Mouse (Mus musculus): ENCODE results near the gene Slc1a4. TPM values are rescaled to one million over a fixed set of nuclear protein-coding genes. Genes with fewer than 3 reads are reported as not detected.

The Slc1a4 gene
- polyA plus RNA-seq, 1 experiment, result 0.23 TPM

DNA sequence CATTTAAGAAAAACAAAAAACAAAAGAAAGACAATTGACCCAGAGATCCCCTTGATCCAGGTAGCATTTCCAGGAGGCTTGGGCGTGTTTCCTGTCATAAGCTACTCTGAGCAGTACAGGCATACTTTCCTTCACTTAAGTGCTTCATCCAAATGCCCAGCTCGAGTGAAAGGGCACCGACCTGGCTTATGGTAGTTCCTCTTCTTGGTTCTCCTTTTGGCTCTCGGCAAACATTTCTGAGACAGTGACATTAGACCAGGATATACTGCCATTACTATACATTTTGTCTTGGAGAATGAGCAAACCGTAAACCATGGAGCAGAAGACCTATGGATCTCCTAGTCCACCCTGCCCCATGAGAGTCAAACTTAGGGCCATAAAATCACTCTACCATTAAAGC is 2.8 kb downstream of the Slc1a4 start:
- peaks cover 67% of the 10 kb centered on the region for H3K4me1 ChIP-seq (ENCODE audit: control insufficient read depth)
- H3K4me3 ChIP-seq (replicated peaks), result no peak overlapping the region
- no peaks in the 10 kb centered on the region for H3K9me3 ChIP-seq (ENCODE audit: control insufficient read depth, low read length)
- TF ChIP-seq TAL1 (IDR thresholded peaks at IDR 0.05; ENCODE audit: low read length) (no peak), GATA1 (IDR thresholded peaks at IDR 0.05; ENCODE audit: low read length) (no peak)
- H3K36me3 ChIP-seq (ENCODE audit: control insufficient read depth), result peaks cover 12% of the 10 kb centered on the region
- H3K27me3 ChIP-seq (ENCODE audit: control insufficient read depth), result no peaks in the 10 kb centered on the region

GRCm38 (mm10) chr11:20328771-20329170 is 3.7 kb downstream of the Slc1a4 start:
- Histone ChIP-seq H3K27me3 (ENCODE audit: control insufficient read depth) (no peaks in the 10 kb centered on the region), H3K4me1 (ENCODE audit: control insufficient read depth) (peaks cover 72% of the 10 kb centered on the region), H3K4me3 (replicated peaks) (no peak overlapping the region), H3K9me3 (ENCODE audit: control insufficient read depth, low read length) (no peaks in the 10 kb centered on the region), H3K36me3 (ENCODE audit: control insufficient read depth) (peaks cover 12% of the 10 kb centered on the region)
- TF ChIP-seq GATA1 (IDR thresholded peaks at IDR 0.05; ENCODE audit: low read length), result no peak
- TF ChIP-seq TAL1 (IDR thresholded peaks at IDR 0.05; ENCODE audit: low read length), result no peak

DNA sequence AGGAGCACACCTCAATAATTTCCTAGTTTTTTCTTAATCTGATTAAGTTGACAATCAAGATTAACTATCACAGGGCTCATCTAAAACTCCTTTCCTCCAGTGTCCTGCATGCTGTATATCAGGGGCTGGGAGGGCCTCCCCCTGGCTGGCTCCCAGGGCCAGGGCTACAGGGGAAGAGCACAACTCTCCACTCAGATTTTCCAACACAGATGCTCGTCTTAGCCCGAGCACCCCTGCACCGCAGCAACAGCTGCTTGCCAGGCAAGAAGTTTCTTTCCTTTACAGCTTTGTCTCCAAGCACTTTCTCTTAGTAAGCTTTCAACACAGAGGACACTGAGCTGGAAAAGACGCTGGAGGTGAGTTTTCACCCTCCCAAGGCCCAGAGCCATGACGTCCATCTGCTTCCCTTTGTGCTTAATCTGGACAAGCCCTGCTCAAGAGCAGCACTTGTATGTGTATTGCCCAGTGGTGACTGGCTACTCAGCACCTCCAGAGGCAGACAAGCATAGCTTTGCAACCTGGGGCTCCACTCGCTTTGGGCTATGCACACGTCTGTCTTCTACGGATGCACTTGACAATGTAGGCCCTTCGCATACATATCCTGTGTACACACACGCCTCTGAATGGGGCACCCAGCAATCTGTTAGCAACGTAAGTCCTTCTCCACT is 6.1 kb downstream of the Slc1a4 start:
- peaks cover 12% of the 10 kb centered on the region for H3K36me3 ChIP-seq (ENCODE audit: control insufficient read depth)
- peaks cover 54% of the 10 kb centered on the region for H3K4me1 ChIP-seq (ENCODE audit: control insufficient read depth)
- TF ChIP-seq GATA1 (IDR thresholded peaks at IDR 0.05; ENCODE audit: low read length) (no peak), TAL1 (IDR thresholded peaks at IDR 0.05; ENCODE audit: low read length) (no peak)
- H3K4me3 ChIP-seq (replicated peaks), result no peak overlapping the region
- H3K9me3 ChIP-seq (ENCODE audit: control insufficient read depth, low read length), result no peaks in the 10 kb centered on the region
- H3K27me3 ChIP-seq (ENCODE audit: control insufficient read depth), result no peaks in the 10 kb centered on the region

- H3K4me3 ChIP-seq (replicated peaks), result no peak overlapping the region
- peaks cover 12% of the 10 kb centered on the region for H3K36me3 ChIP-seq (ENCODE audit: control insufficient read depth)
- no peaks in the 10 kb centered on the region for H3K27me3 ChIP-seq (ENCODE audit: control insufficient read depth)
- H3K4me1 ChIP-seq (ENCODE audit: control insufficient read depth), result peaks cover 42% of the 10 kb centered on the region
- H3K9me3 ChIP-seq (ENCODE audit: control insufficient read depth, low read length), result no peaks in the 10 kb centered on the region
- TF ChIP-seq TAL1 (IDR thresholded peaks at IDR 0.05; ENCODE audit: low read length), result no peak
- TF ChIP-seq GATA1 (IDR thresholded peaks at IDR 0.05; ENCODE audit: low read length), result peak; percentile 28; the same call in 1 of the 2 replicates
These were observed 7.3 kb downstream of the Slc1a4 start for GRCm38 (mm10) chr11:20325073-20325694.

DNA sequence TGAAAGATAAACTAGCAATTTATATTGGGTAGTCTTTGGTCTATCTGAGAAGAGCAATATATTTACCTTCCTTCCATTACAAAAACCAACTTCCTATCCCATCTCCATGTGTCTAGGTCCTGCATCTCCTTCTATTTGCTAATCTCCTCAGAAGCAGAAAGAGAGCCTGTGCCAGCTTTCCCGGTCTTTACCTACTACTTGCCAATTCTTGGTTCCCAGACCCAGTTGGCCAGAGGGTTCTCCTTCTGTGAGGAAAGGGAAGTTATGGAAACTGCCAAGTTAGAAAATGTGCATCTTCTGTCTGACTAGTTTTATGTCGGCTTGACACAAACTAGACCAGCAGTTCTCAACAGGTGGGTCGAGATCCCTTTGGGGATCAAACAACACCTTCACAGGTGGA is 8.5 kb downstream of the Slc1a4 start:
- H3K27me3 ChIP-seq (ENCODE audit: control insufficient read depth), result no peaks in the 10 kb centered on the region
- H3K36me3 ChIP-seq (ENCODE audit: control insufficient read depth), result peaks cover 10% of the 10 kb centered on the region
- TF ChIP-seq TAL1 (IDR thresholded peaks at IDR 0.05; ENCODE audit: low read length) (no peak), GATA1 (IDR thresholded peaks at IDR 0.05; ENCODE audit: low read length) (no peak)
- no peak overlapping the region for H3K4me3 ChIP-seq (replicated peaks)
- H3K9me3 ChIP-seq (ENCODE audit: control insufficient read depth, low read length), result no peaks in the 10 kb centered on the region
- H3K4me1 ChIP-seq (ENCODE audit: control insufficient read depth), result peaks cover 36% of the 10 kb centered on the region

GRCm38 (mm10) chr11:20322366-20322765 is 10.1 kb downstream of the Slc1a4 start:
- TF ChIP-seq GATA1 (IDR thresholded peaks at IDR 0.05; ENCODE audit: low read length) (no peak), TAL1 (IDR thresholded peaks at IDR 0.05; ENCODE audit: low read length) (no peak)
- H3K36me3 ChIP-seq (ENCODE audit: control insufficient read depth), result peaks cover 9% of the 10 kb centered on the region
- no peak overlapping the region for H3K4me3 ChIP-seq (replicated peaks)
- no peaks in the 10 kb centered on the region for H3K27me3 ChIP-seq (ENCODE audit: control insufficient read depth)
- H3K4me1 ChIP-seq (ENCODE audit: control insufficient read depth), result peaks cover 28% of the 10 kb centered on the region
- no peaks in the 10 kb centered on the region for H3K9me3 ChIP-seq (ENCODE audit: control insufficient read depth, low read length)

DNA sequence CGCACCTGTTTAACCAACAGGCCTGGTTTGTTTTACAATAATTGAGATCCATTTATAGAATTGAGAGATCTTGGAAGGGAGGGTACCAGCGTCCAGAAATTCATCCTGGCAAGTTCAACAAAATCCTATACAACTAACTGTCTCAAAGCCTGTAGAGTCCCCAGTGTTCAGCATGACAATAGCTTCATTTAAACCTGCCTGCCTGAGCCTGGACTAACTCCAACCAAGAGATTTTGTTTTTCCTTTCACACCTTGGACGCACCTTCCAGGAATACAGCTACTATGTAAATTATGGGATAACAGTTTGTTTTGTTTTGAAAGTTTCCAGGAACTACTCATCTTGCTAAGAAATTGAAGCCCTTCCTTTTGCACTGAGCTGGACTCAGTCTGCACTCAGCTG is 11.9 kb downstream of the Slc1a4 start:
- no peak overlapping the region for H3K4me3 ChIP-seq (replicated peaks)
- no peaks in the 10 kb centered on the region for H3K27me3 ChIP-seq (ENCODE audit: control insufficient read depth)
- H3K4me1 ChIP-seq (ENCODE audit: control insufficient read depth), result peaks cover 17% of the 10 kb centered on the region
- no peaks in the 10 kb centered on the region for H3K9me3 ChIP-seq (ENCODE audit: control insufficient read depth, low read length)
- TF ChIP-seq GATA1 (IDR thresholded peaks at IDR 0.05; ENCODE audit: low read length), result no peak
- no peak for TF ChIP-seq TAL1 (IDR thresholded peaks at IDR 0.05; ENCODE audit: low read length)
- peaks cover 17% of the 10 kb centered on the region for H3K36me3 ChIP-seq (ENCODE audit: control insufficient read depth)

GRCm38 (mm10) chr11:20318659-20319454 is 13.7 kb downstream of the Slc1a4 start:
- Histone ChIP-seq H3K4me3 (replicated peaks) (no peak overlapping the region), H3K9me3 (ENCODE audit: control insufficient read depth, low read length) (no peaks in the 10 kb centered on the region), H3K27me3 (ENCODE audit: control insufficient read depth) (no peaks in the 10 kb centered on the region), H3K36me3 (ENCODE audit: control insufficient read depth) (peaks cover 21% of the 10 kb centered on the region), H3K4me1 (ENCODE audit: control insufficient read depth) (peaks cover 2% of the 10 kb centered on the region; the same call in 1 of the 2 replicates)
- TF ChIP-seq GATA1 (IDR thresholded peaks at IDR 0.05; ENCODE audit: low read length) (no peak), TAL1 (IDR thresholded peaks at IDR 0.05; ENCODE audit: low read length) (no peak)

DNA sequence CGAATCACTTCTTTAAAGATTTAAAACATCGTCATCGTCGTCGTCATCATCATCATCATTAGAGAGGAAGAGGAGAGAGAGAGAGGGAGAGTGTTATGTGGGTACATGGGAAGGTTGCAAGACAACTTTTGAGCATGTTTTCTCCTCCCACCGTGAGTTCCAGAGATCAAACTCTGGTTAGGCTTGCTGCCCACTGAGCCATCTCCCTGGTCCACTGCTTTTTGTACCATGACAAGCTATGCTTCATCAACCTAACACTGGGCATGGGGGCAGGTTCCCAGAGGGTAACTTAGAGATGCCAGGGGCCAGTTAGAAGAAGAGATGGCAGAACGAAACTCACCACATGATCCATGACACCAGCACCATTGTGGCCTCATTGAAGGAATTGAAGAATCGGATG is 18.9 kb downstream of the Slc1a4 start:
- Histone ChIP-seq H3K9me3 (ENCODE audit: control insufficient read depth, low read length) (no peaks in the 10 kb centered on the region), H3K4me3 (replicated peaks) (no peak overlapping the region), H3K36me3 (ENCODE audit: control insufficient read depth) (peaks cover 46% of the 10 kb centered on the region), H3K27me3 (ENCODE audit: control insufficient read depth) (no peaks in the 10 kb centered on the region), H3K4me1 (ENCODE audit: control insufficient read depth) (no peaks in the 10 kb centered on the region)
- no peak for TF ChIP-seq GATA1 (IDR thresholded peaks at IDR 0.05; ENCODE audit: low read length)
- TF ChIP-seq TAL1 (IDR thresholded peaks at IDR 0.05; ENCODE audit: low read length), result no peak
